Mouse (Mus musculus): ENCODE measurements around the gene Rhot1.

The Rhot1 gene

DNA sequence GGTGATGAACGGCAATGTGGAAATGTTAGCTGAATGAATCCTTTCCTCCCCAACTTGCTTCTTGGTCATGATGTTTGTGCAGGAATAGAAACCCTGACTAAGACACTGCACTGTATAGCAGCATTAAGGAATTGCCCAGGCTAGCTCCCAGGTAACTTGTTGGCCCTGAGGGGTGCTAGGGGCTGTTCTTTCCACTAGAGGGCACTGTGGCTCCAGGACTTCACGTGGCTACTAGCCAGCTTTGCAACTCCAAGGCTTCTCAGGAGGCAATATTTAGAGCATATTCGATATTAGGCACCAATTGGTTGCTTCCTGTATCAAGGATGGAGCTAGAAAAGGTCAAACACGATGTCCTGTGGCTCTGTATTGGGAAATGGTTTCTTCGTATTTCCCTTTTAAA lies 78.3 kb downstream of the Rhot1 start:
- peak; percentile 76 for DNase-seq (ENCODE audit: low read depth, low spot score)

DNA sequence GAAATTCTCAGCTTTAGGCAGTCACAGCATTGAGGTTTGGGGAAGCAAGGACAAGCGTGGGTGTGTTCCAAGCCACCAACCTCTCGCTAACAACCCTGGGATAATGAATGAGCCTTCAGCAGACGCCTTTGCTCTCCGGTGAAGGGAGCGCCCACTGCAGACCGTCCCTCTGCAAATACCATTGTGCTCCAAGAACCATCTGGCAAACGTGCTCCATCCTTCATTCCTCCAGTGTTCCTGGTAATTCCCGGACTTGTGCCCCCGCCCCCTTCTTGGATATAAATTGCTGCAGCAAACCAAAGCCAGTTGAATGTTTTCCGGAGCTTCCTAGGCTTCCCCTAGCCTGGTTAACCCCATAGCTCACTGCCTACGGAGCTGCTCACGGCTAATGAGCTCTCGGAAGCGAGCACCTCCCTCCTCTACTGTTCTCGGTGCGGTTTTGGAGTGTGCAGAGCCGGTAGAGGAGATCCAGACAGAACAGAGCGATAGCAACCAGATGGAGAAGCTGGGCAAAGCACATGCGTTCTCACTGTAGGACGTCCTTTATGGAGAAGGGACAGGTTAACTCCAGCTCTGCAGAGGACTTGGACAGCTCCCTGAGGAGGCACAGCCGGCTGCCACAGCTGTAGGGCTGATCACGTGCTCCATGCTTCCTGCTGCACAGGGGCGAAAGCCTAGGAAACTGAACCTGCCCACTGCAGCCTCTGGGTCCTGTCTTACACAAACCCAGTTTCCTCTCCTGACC lies 81.1 kb downstream of the Rhot1 start:
- DNase-seq (ENCODE audit: low read depth, low spot score) = no peak

DNA sequence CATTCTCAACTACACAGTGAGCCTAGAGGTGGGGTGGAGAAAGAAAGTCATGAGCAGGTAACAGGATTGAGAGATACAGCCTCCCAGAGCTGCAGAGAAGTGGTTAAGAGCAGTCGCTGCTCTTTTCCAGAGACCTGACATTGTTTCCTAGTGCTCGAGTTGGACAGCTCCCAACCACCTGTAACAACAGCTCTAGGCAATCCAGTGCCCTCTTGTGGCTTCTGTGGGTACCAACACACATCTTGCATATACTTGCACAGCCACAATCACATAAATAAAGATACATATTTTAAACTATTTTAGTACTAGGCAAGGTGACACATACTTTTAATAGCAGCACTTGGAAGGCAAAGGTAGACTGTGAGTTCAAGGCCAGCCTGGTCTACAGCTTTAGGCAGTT lies 82.2 kb downstream of the Rhot1 start:
- DNase-seq (ENCODE audit: low read depth, low spot score) = peak; percentile 19

DNA sequence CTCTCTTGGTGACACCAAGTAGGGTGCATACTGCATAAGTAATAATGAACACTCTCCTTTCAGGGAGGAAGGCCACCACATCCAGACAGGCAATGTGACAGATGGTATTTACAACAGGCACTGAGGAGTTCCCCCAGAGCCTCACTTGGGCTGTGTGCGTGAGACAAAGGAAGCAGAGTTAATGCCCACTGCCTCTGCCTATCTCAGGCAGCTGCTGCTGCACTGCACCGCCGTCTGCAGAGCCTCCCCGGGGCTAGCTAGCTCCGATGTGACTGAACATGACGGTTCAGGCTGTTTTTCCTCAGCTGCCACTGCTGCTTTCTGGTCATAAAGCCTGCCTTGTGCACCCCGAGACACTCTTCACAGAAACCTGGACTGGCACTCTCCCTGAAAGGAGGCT lies 83.6 kb downstream of the Rhot1 start:
- no peak for DNase-seq (ENCODE audit: low read depth, low spot score)

DNA sequence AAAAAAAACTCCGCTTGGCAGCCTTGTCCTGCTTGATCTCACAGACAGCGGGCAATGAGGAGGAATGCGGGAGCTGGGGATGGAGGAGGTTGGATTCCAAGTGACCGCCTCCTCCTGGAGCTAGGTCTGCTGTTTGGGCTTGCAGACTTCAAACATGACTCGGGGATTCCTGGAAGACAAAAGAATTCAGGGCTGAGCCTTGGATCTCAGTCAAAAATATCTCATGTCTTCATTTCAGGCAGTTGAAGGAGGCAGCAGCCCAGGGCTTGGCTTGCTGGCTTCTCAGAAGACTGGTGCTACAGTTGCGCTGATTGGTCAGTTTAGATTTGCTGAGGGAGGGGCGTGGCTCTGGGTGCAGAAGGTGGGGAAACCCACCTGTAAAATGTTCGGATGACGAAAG lies 86.2 kb downstream of the Rhot1 start:
- DNase-seq (ENCODE audit: low read depth, low spot score) = no peak

GRCm38 (mm10) chr11:80295785-80296184 lies 87.0 kb downstream of the Rhot1 start:
- no peak for DNase-seq (ENCODE audit: low read depth, low spot score)

DNA sequence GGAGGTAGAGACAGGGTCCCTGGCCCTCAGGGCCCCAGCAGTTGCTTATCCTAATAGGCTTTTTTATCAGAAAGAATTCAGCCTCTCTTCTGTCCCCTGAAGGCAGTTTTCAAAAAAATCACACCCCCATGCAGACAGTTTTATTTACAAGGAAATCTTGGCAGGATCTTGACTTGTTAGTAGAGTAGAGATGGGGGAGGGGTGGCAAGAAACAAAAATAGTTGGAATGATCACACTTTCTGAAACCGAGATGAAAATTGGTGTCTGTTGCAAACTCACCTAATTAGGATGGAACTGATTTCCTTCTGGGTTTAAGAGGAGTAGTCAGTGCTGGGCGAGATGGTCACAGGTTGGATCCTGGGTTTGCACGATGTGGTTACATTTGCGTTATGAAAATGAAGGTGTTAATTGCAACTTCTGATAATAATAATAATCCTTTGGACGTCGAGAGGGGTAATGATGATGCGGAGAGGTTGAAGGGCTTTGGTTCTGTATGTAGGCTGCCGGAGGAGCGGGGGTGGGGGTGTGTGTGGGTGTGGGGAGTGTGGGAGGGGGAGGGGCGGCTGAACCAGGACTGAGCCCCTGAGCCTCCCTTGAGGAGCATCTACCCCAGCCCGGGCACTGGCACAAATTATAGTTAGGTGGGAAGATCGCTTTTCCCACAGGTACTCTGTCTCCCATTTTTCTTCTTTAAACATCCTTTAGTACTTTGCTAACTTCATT lies 90.9 kb downstream of the Rhot1 start:
- no peak for DNase-seq (ENCODE audit: low read depth, low spot score)

DNA sequence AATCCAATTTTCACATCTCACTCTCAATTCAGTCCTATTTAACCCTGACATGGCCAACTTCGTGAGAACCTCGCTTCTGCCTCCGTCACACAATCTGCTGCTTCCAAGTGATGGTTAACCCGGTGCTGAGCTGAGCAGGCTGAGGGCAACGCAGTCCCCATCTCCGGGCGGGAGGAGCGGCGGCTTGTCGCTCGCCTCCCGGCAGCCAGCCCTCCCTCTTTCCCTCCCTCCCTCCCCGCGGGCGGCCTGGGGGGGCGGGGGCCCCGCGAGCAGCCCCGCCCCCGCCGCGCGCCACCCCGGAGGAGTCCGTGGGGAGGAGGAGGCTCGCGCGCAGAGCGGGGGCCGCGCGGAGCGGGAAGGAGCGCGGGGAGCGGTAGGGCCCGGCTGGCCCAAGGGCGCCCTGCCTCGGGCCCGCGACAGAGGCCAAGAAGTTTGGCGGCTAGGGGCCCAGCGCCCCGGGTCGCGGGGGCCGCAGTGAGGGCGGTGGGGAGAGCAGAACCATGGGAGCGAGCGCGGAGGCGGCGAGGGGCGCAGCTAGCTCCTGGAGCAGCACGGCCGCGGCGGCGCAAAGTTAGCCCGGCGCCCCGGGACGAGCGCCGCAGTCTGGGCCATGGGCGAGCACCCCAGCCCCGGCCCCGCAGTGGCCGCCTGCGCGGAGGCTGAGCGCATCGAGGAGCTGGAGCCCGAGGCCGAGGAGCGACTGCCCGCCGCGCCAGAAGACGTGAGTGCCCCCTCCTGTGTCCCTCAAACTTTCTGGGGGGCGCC lies 91.9 kb downstream of the Rhot1 start, which contains the start of gene Rhbdl3:
Gene Rhbdl3, plus strand, starts transcription at position 362 of the 765 bp plus-strand sequence.
- DNase-seq (ENCODE audit: low read depth, low spot score) = no peak

- DNase-seq (ENCODE audit: low read depth, low spot score) = no peak
These were observed 92.7 kb downstream of the Rhot1 start for GRCm38 (mm10) chr11:80301316-80302045.

GRCm38 (mm10) chr11:80302046-80302390 lies 93.2 kb downstream of the Rhot1 start:
- DNase-seq (ENCODE audit: low read depth, low spot score) = peak; percentile 24

DNA sequence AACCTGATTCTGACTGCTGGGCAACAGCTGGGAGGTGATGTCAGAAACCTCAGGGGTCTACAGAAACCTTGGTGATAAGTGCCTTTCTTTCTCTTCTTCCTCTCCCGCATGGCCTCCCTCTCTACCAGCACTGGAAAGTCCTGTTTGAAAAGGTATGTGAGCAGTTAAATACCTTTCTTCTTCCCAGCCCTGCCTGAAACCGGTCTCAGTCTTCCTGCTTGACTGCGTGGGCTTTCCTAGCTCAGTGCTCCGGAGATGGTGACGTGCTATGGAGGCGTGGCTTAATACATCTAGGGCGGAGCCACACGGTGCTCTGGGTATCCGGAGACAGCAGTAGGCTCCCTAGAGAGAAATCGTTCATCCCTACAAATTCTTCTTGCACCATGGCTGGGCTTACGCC lies 93.7 kb downstream of the Rhot1 start:
- peak; percentile 68 for DNase-seq (ENCODE audit: low read depth, low spot score)

GRCm38 (mm10) chr11:80303746-80304145 lies 94.9 kb downstream of the Rhot1 start:
- no peak for DNase-seq (ENCODE audit: low read depth, low spot score)

- DNase-seq (ENCODE audit: low read depth, low spot score) = no peak
These were observed 96.0 kb downstream of the Rhot1 start for GRCm38 (mm10) chr11:80304846-80305245.

DNA sequence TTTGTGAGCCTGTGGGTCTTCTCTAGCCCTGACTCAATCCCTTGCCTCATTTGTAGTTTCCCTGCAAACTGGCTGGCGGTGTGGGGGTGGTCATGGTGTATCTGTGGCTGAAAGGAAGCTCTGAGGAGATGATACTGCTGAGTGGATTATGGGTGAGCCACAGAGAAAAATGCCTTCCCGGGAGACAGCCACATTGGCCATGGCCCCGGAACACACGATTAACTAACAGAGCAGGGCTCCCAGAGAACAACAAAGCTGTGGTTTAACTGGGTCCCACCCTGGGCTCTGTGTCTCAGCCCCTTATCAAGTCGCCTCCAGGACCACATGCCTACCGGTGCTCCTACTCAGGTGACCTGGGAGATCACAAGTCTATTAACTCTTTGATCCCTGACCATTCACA lies 99.7 kb downstream of the Rhot1 start:
- DNase-seq (ENCODE audit: low read depth, low spot score) = no peak

- no peak for DNase-seq (ENCODE audit: low read depth, low spot score)
These were observed 102.5 kb downstream of the Rhot1 start for GRCm38 (mm10) chr11:80311271-80311670.

GRCm38 (mm10) chr11:80312049-80312448 lies 103.2 kb downstream of the Rhot1 start:
- no peak for DNase-seq (ENCODE audit: low read depth, low spot score)

DNA sequence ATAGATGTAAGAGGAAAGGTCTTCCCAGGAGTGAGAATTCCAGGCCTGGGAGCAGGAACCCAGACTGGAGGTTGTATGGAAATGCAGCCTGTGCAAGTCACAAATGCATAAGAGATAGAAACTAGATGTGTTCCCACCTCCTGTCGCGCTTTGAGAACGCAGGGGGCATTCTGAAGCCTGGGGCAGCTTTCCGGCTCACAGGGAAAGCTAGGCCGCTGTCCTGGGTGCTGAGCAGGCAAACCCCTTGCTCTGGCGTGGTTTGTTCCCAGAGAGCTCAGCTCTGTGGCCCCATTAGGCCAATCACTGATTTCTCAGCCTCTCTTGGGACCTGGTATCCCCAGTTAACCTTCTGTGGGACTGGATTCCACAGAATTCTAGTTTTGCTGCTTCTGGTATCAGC lies 103.7 kb downstream of the Rhot1 start:
- DNase-seq (ENCODE audit: low read depth, low spot score) = no peak

- no peak for DNase-seq (ENCODE audit: low read depth, low spot score)
These were observed 104.6 kb downstream of the Rhot1 start for GRCm38 (mm10) chr11:80313462-80313861.

DNA sequence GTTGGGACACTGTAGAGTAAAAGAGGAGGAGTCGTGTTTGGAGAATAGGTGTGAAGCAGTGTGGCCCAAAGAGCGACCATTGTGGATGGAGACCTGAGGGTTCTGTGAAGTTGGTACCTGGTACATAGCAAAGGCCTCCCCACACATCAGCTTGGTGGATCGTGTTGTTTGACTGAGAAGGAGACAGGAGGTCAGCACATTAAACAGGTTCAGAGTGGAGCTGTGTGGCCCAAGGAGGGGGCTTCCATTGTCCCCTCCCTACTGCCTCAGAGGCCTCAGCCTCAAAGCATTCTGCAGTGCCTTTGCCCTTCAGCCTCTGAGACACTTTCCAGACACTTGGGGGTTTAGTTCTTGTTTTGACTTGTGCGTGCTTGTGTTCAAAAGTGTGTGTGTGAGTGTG lies 105.1 kb downstream of the Rhot1 start:
- DNase-seq (ENCODE audit: low read depth, low spot score) = no peak

GRCm38 (mm10) chr11:80315743-80316639 lies 107.2 kb downstream of the Rhot1 start:
- no peak for DNase-seq (ENCODE audit: low read depth, low spot score)
